Mouse (Mus musculus) embryonic facial prominence, embryonic 15.5 days (tissue): ENCODE measurements around the gene Nxph4. TPM values are rescaled to one million over a fixed set of nuclear protein-coding genes. Genes with fewer than 3 reads are reported as not detected.

ENCODE experiments used
- ATAC-seq: fragments of 200-750 bp; cut with Nextera tagmentation; 2 replicates; pipeline ENCODE4 v1.8.0; 2017; ENCODE audit warnings: low read depth, moderate TSS enrichment; ENCODE audit not compliant: insufficient number of reproducible peaks, low FRiP score, low TSS enrichment
- H3K27ac ChIP-seq: fragments of 300-500 bp; sonication (generic); replicated peaks from 2 replicates; pipeline ENCODE4 v1.5.1; 2015; ENCODE audit warnings: mild to moderate bottlenecking, inconsistent platforms
- H3K27me3 ChIP-seq: fragments of 300-500 bp; sonication (generic); 2 replicates; pipeline ENCODE4 v1.6.1; 2015; ENCODE audit warnings: inconsistent platforms
- H3K36me3 ChIP-seq: fragments of 300-500 bp; sonication (generic); 2 replicates; pipeline ENCODE4 v1.6.1; 2015; ENCODE audit warnings: mild to moderate bottlenecking, inconsistent platforms
- H3K4me1 ChIP-seq: fragments of 300-500 bp; sonication (generic); 2 replicates; pipeline ENCODE4 v1.6.1; 2015; ENCODE audit warnings: inconsistent platforms
- H3K4me2 ChIP-seq: fragments of 300-500 bp; sonication (generic); replicated peaks from 2 replicates; pipeline ENCODE4 v1.6.1; 2015; ENCODE audit warnings: mild to moderate bottlenecking, inconsistent platforms
- H3K4me3 ChIP-seq: fragments of 300-500 bp; sonication (generic); replicated peaks from 2 replicates; pipeline ENCODE4 v1.5.1; 2015; ENCODE audit warnings: mild to moderate bottlenecking, inconsistent platforms
- H3K9ac ChIP-seq: fragments of 300-500 bp; sonication (generic); 2 replicates; pipeline ENCODE4 v1.6.1; 2015; ENCODE audit warnings: inconsistent platforms
- H3K9me3 ChIP-seq: fragments of 300-500 bp; sonication (generic); replicated peaks from 2 replicates; pipeline ENCODE4 v1.6.1; 2016; ENCODE audit warnings: inconsistent platforms
- whole genome bisulfite sequencing: fragments of 180-500 bp; shearing (Covaris S2); methylation state at CpG from one replicate; pipeline ENCODE4 v1.1.7; 2015; 5-methylcytosine and 5-hydroxymethylcytosine counted together
- polyA plus RNA-seq: library from polyadenylated mRNA; unstranded; fragments of >200 nt; fragmentation: Nextera tagmentation; extraction: Ambion mirVana; gene quantifications from 2 replicates; pipeline ENCODE4 v1.2.1, GENCODE M21; 2015

Gene Nxph4
- polyA plus RNA-seq = 8.0 and 9.2 TPM in 2 replicates

DNA sequence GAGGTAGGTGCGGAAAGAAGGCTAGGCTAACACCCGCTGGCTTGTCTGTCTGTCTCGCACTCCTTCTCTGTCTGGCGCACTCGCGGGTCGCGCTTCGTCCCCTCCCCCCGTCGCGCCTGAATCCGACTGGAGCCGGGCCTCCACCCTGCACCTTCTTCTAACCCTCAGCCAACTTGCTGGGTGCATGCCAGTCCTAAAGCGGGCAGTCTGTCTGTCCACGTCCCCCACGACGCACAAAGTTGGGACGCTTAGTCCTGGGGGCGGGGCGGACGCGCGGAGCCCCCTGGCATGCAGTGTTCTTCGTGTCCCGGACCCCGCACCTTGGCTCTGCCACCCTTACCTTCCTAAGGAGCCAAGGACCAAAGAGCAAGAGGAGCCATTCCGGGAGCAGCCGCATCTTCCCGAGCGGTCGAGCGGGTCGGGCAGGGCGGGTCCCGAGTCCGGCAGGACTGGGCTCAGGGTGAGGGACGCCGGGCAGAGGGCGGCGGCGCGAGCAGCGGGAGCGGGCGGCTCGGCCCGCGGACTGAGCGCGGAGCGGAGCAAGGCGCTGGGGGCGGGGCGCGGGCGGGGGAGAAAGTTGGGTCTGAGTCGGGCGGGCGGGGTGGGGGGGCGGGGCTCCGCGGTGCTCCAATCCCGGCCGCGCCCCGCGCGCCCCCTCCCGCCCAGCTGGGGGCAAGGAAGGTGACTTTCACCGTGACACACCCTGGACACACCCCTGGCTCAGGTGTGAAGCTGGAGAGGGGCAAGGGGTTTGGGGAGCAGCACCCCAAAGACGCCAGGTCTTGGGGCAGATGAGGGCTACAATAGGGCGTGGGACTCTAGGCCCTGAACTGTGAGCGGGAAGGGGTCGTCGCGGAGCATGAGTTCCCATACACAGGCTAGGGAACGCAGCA lies at the start of gene Nxph4:
TSS of gene Nxph4 (minus strand) at position 524 of the 893 bp plus-strand sequence.
- H3K4me2 ChIP-seq = peak within 1 kb of the TSS; percentile 97
- peak within 1 kb of the TSS; percentile 50 for H3K4me3 ChIP-seq
- no peak within 1 kb of the TSS for H3K27ac ChIP-seq
- H3K9me3 ChIP-seq = no peaks in the 10 kb centered on the region
- no peak for ATAC-seq
- H3K9ac ChIP-seq = peak within 1 kb of the TSS; percentile 40
- peaks cover 44% of the 10 kb centered on the region for H3K4me1 ChIP-seq
- H3K36me3 ChIP-seq = peaks cover 12% of the 10 kb centered on the region
- under 1% methylated on average over 75 of the region's 78 CpGs for WGBS
- peaks cover 77% of the 10 kb centered on the region for H3K27me3 ChIP-seq

- no peaks in the 10 kb centered on the region for H3K27me3 ChIP-seq
- no peaks in the 10 kb centered on the region for H3K4me1 ChIP-seq
- H3K9me3 ChIP-seq = no peaks in the 10 kb centered on the region
- no peak overlapping the region for H3K4me2 ChIP-seq
- peaks cover 93% of the 10 kb centered on the region for H3K36me3 ChIP-seq
- H3K4me3 ChIP-seq = no peak overlapping the region
- WGBS = 81% methylated on average over 8 of the region's 8 CpGs
- ATAC-seq = no peak
- H3K9ac ChIP-seq = no peak overlapping the region
- H3K27ac ChIP-seq = no peak overlapping the region
Observed at GRCm38 (mm10) chr10:127583649-127584048, 49.3 kb upstream of the Nxph4 start.

DNA sequence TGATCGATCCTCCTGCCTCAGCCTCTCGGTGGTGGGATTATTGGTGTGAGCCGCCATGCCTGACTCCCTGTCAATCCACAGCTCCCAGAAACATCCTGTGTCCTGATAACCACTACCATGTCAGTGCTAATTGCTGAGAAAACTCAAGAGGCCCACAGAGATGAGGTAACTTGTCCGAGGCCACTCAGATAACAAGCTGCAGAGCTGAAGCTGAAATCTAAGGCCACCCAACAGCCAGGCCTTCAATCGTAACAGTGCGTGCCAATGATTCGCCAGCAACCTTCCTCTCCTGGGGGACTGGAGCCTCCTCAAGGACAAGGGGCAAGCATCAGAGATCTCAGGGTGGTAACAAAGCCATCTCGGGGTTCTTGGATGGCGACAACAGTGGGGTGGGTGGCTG lies 46.9 kb upstream of the Nxph4 start:
- ATAC-seq = no peak
- WGBS = 90% methylated on average over 9 of the region's 9 CpGs

DNA sequence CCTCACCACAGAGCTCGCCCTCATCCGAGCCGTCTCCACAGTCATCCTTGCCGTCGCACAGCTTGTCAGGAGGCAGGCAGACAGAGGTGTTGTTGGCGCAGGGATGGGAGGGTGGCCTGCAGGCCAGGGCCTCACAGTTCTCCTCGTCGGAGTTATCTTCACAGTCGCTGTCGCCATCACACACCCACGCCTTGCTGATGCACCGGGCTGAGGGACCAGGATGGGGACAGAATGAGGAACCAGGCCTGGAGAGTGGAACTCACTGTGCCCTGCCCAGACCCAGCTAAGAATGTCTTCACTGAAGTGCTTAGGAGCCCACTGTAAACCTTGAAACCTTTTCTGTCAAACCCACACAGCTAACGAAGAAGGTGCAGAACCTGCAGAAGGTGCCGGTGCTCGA lies 43.6 kb upstream of the Nxph4 start:
- Histone ChIP-seq H3K9me3 (no peaks in the 10 kb centered on the region), H3K27me3 (no peaks in the 10 kb centered on the region), H3K4me1 (0 out of 2 replicates have a peak, but pooled peaks cover 5% of the 10 kb centered on the region), H3K4me3 (no peak overlapping the region), H3K4me2 (no peak overlapping the region), H3K27ac (no peak overlapping the region), H3K9ac (no peak overlapping the region), H3K36me3 (peaks cover 98% of the 10 kb centered on the region)
- ATAC-seq = no peak
- 88% methylated on average over 15 of the region's 15 CpGs for WGBS

More for the DNA sequence above, 46.9 kb upstream of the Nxph4 start:
- 0 out of 2 replicates have a peak, but pooled peaks cover 5% of the 10 kb centered on the region for H3K4me1 ChIP-seq
- no peaks in the 10 kb centered on the region for H3K27me3 ChIP-seq
- peaks cover 96% of the 10 kb centered on the region for H3K36me3 ChIP-seq
- no peak overlapping the region for H3K4me2 ChIP-seq
- H3K27ac ChIP-seq = no peak overlapping the region
- no peak overlapping the region for H3K4me3 ChIP-seq
- H3K9ac ChIP-seq = no peak overlapping the region
- no peaks in the 10 kb centered on the region for H3K9me3 ChIP-seq

DNA sequence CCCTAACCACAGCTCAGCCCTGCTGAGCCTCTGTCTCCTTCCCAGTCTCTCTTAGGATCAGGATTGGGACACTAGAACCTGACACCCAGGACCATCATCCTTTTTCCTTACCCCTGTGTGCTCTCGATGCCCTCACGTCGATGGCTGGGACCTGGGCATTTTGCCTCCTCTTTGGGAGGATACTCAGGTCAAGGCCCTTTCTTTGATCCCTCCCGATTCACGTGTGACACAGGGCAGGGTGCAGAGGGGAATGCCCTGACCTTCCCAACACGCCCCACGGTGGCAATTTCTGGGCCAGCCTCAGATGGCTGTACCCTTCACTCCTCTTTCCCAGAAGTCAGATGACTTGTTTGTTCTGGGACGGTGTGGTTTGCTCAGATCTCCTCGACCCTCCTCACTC lies 42.8 kb upstream of the Nxph4 start:
- Histone ChIP-seq H3K4me2 (no peak overlapping the region), H3K27ac (no peak overlapping the region), H3K4me1 (0 out of 2 replicates have a peak, but pooled peaks cover 5% of the 10 kb centered on the region), H3K4me3 (no peak overlapping the region), H3K9ac (peak overlapping the region; percentile 4; the same call in 1 of the 2 replicates), H3K9me3 (no peaks in the 10 kb centered on the region), H3K36me3 (peaks cover 98% of the 10 kb centered on the region), H3K27me3 (no peaks in the 10 kb centered on the region)
- no peak for ATAC-seq
- 77% methylated on average over 9 of the region's 9 CpGs for WGBS

GRCm38 (mm10) chr10:127576381-127576961 lies 42.1 kb upstream of the Nxph4 start:
- H3K4me3 ChIP-seq = no peak overlapping the region
- 0 out of 2 replicates have a peak, but pooled peaks cover 5% of the 10 kb centered on the region for H3K4me1 ChIP-seq
- no peaks in the 10 kb centered on the region for H3K27me3 ChIP-seq
- WGBS = 63% methylated on average over 18 of the region's 18 CpGs
- H3K9me3 ChIP-seq = no peaks in the 10 kb centered on the region
- no peak for ATAC-seq
- H3K9ac ChIP-seq = 0 out of 2 replicates have a peak overlapping the region, but pooled peaks have one; percentile 4
- no peak overlapping the region for H3K4me2 ChIP-seq
- peaks cover 98% of the 10 kb centered on the region for H3K36me3 ChIP-seq
- 0 out of 2 replicates have a peak overlapping the region, but pooled peaks have one; percentile 4 for H3K27ac ChIP-seq

DNA sequence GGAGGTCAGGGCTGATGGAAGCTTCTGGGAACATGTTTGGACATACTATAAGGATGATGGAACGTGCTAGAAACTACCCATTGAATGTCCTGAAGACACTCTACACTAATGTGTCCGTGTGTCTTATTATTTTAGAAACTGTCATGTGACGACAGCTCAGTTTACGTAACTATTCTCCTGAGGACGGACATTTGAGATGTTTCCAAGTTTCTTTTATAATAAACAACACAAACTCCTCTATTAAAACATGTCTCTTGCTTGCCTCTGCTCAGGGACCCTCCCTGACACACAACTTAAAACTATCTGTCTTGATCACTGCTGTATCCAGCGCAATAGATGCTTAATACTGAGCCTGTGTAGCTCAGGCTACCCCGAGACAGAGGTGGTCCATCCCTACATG lies 41.4 kb upstream of the Nxph4 start:
- H3K27ac ChIP-seq = no peak overlapping the region
- H3K36me3 ChIP-seq = peaks cover 98% of the 10 kb centered on the region
- no peak overlapping the region for H3K4me3 ChIP-seq
- WGBS = 80% methylated on average over 7 of the region's 7 CpGs
- H3K9ac ChIP-seq = no peak overlapping the region
- H3K27me3 ChIP-seq = no peaks in the 10 kb centered on the region
- H3K9me3 ChIP-seq = no peaks in the 10 kb centered on the region
- ATAC-seq = no peak
- H3K4me2 ChIP-seq = no peak overlapping the region
- H3K4me1 ChIP-seq = 0 out of 2 replicates have a peak, but pooled peaks cover 5% of the 10 kb centered on the region

DNA sequence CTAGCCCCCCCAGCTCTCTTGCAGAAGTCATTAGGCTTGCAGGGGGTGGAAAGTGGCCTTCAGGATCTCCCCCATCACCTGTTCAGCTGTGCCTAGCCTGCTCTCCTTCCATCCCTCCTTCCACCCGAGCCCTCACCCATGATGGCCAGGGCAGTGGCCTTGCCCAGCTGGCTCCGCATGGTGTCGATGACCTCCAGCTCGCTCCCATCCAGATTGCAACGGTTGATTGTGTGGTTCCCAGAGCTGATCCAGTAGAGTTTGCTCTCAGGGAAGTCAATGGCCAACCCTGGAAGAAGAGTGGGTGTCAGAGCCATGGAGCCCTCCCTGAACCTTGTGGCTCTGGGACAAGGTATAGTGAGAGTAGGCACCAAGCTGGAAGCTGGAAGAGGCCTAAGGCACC lies 37.9 kb upstream of the Nxph4 start:
- no peak overlapping the region for H3K4me2 ChIP-seq
- no peak overlapping the region for H3K9ac ChIP-seq
- H3K9me3 ChIP-seq = no peaks in the 10 kb centered on the region
- peaks cover 82% of the 10 kb centered on the region for H3K36me3 ChIP-seq
- H3K4me1 ChIP-seq = 0 out of 2 replicates have a peak, but pooled peaks cover 12% of the 10 kb centered on the region
- H3K27ac ChIP-seq = no peak overlapping the region
- ATAC-seq = no peak
- H3K27me3 ChIP-seq = no peaks in the 10 kb centered on the region
- H3K4me3 ChIP-seq = no peak overlapping the region
- WGBS = 92% methylated on average over 5 of the region's 5 CpGs

GRCm38 (mm10) chr10:127570937-127571641 lies 36.7 kb upstream of the Nxph4 start:
- peaks cover 82% of the 10 kb centered on the region for H3K36me3 ChIP-seq
- H3K27ac ChIP-seq = peak overlapping the region; percentile 48; the same call in 1 of the 2 replicates

GRCm38 (mm10) chr10:127570384-127570783 lies 36.0 kb upstream of the Nxph4 start:
- WGBS = 70% methylated on average over 6 of the region's 6 CpGs
- Histone ChIP-seq H3K27ac (peak overlapping the region; percentile 73), H3K4me1 (0 out of 2 replicates have a peak, but pooled peaks cover 7% of the 10 kb centered on the region), H3K9me3 (no peaks in the 10 kb centered on the region), H3K36me3 (peaks cover 79% of the 10 kb centered on the region), H3K27me3 (no peaks in the 10 kb centered on the region), H3K9ac (no peak overlapping the region), H3K4me2 (no peak overlapping the region), H3K4me3 (no peak overlapping the region)
- no peak for ATAC-seq

More at GRCm38 (mm10) chr10:127570937-127571641, 36.7 kb upstream of the Nxph4 start:
- Histone ChIP-seq H3K27me3 (no peaks in the 10 kb centered on the region), H3K9me3 (no peaks in the 10 kb centered on the region), H3K4me3 (no peak overlapping the region), H3K9ac (no peak overlapping the region), H3K4me1 (0 out of 2 replicates have a peak, but pooled peaks cover 7% of the 10 kb centered on the region), H3K4me2 (no peak overlapping the region)
- ATAC-seq = no peak
- 89% methylated on average over 17 of the region's 17 CpGs for WGBS

GRCm38 (mm10) chr10:127569450-127569849 lies 35.1 kb upstream of the Nxph4 start:
- Histone ChIP-seq H3K36me3 (peaks cover 73% of the 10 kb centered on the region), H3K9me3 (no peaks in the 10 kb centered on the region), H3K4me2 (no peak overlapping the region), H3K27me3 (no peaks in the 10 kb centered on the region), H3K27ac (0 out of 2 replicates have a peak overlapping the region, but pooled peaks have one; percentile 11), H3K4me1 (peaks cover 9% of the 10 kb centered on the region), H3K4me3 (no peak overlapping the region), H3K9ac (no peak overlapping the region)
- no peak for ATAC-seq
- 29% methylated on average over 3 of the region's 3 CpGs for WGBS
